Mouse (Mus musculus): ENCODE measurements around the gene Fads2.

GRCm38 (mm10) chr19:10052698-10053097, 48.8 kb downstream of the Fads2 start:
- no peak for TF ChIP-seq CTCF (IDR thresholded peaks at IDR 0.05 in 2 of 3, conservative IDR thresholded peaks at IDR 0.05 in 1 of 3; ENCODE audit: control insufficient read depth in 1 of 3, insufficient read depth in 1 of 3, low read depth in 2 of 3, low read length in 3 of 3, poor library complexity in 1 of 3, severe bottlenecking in 1 of 3)
- no peak for TF ChIP-seq POLR2AphosphoS5 (IDR thresholded peaks at IDR 0.05; ENCODE audit: borderline replicate concordance, low read depth, low read length)
- no peak for TF ChIP-seq RCOR1 (IDR thresholded peaks at IDR 0.05; ENCODE audit: low read depth, low read length)
- TF ChIP-seq ZKSCAN1 (IDR thresholded peaks at IDR 0.05; ENCODE audit: low read depth, low read length) = no peak
- no peak for TF ChIP-seq MAX (IDR thresholded peaks at IDR 0.05; ENCODE audit: low read length)
- no peak for TF ChIP-seq ZC3H11A (IDR thresholded peaks at IDR 0.05; ENCODE audit: low read depth, low read length)
- no peak for TF ChIP-seq POLR2A (IDR thresholded peaks at IDR 0.05; ENCODE audit: control insufficient read depth in 1 of 2, insufficient read depth in 1 of 2, low read depth in 1 of 2, low read length in 2 of 2, poor library complexity in 1 of 2)
- no peak for TF ChIP-seq ZNF384 (IDR thresholded peaks at IDR 0.05; ENCODE audit: low read depth, low read length)
- no peak for TF ChIP-seq SIN3A (IDR thresholded peaks at IDR 0.05; ENCODE audit: low read length)
- TF ChIP-seq MEF2A (IDR thresholded peaks at IDR 0.05; ENCODE audit: extremely low read depth, insufficient replicate concordance, low read depth, low read length, poor library complexity, severe bottlenecking) = no peak
- TF ChIP-seq TAL1 (IDR thresholded peaks at IDR 0.05; ENCODE audit: low read length) = 0 out of 2 replicates have a peak, but pooled peaks have one; percentile 9
- TF ChIP-seq MAZ (IDR thresholded peaks at IDR 0.05; ENCODE audit: low read depth, low read length) = no peak
- no peak for TF ChIP-seq HCFC1 (IDR thresholded peaks at IDR 0.05; ENCODE audit: low read depth, low read length)
